Mouse (Mus musculus) induced T-regulatory cell, adult 2 months (primary cell): Measurements from ENCODE around the gene Pax2.

Experiments used
- DNase-seq: peaks from one replicate; pipeline ENCODE4 v3.0.0-alpha.2; 2012; ENCODE audit warnings: low read depth

Gene Pax2

DNA sequence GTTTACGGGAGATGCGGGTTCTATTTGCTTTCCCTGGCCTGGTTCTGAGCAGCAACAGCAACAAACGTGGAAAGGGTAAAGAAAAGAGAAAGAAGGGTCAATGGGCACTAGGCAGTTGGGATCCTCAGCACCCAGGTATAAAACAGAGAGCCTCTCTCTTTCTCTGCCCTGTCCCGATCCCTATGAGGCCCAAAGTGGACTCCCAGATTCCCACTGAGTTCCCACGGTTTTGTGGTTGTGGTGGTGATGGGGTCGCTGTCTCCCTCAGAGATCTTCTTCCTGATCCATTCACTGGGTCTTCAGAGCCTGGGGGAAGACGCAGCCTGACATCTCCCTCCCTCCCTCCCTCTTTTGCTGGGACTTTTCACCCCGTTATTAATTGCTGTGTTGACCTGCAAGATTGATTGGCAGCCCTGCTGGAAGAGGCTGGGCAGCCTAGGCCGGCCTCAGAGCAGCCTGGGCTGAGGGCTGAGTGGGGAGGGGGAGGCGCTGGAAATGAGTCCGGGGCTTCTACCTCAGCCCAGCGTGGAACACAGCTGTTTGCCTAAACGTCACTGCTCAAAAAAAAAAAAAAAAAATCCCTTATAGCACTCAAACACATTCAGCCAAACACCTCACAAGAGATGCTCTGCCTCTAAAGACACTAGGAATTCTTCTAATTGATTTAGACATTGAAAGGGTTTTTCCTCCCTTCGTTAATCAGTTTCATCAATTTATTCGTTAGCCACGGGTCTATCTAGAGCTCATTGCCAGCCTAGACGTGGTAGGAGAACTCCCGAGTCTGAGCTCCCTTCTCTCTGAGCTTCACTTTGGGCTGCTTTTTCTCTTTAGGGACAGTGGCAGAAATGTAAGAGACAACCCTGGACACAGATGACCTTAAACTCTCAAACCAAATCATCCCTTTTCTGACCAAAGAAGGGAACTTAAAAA lies 6.5 kb upstream of the Pax2 start:
- DNase-seq, result no peak

DNA sequence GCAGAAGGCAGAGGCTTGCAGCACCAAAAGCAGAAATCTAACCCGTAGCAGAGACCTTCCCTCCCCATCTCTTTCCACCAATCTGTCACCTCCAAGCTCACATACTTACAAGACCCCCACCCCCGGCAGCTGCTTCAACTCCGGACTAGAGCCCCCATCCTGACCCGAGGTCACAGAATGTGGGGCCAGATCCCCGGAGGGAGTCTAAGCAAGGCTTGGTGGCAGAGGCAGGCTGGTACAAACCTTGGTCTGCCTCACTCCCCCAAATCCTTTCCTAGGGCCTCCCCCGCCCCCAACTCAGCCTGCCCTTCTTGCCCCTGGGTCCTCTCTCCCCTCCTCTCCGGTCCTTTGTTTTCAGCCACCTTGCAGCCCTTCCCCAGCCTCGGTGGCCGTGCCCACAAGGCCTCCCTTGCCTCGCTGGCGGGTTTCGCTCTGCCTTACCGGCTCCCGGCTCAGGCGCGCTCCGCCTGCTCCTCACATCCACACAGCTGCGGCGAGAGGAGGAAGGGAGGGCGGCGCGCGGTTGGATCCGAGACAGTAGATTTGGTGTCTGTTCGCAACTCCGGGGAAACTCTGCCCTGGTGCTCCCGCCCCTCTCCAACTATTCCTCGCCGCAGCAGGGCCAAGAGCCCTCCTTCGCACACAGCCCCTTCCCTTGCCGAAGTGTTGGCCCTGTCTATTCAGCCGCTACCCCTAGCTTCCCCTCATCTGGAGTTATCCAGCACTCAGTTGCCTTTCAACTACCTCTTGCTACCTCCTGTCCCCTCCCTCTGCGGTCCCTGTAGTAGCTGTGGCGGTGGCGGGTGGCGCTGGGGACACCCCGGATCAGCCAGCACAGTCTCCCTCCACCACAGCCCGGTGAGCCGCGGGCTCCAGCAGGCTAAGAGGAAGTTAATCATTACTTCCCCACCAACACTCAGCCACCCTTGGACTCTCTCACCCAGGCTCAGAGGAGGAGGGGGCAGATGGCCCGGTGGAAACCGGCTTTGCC lies 5.5 kb upstream of the Pax2 start:
- no peak for DNase-seq

DNA sequence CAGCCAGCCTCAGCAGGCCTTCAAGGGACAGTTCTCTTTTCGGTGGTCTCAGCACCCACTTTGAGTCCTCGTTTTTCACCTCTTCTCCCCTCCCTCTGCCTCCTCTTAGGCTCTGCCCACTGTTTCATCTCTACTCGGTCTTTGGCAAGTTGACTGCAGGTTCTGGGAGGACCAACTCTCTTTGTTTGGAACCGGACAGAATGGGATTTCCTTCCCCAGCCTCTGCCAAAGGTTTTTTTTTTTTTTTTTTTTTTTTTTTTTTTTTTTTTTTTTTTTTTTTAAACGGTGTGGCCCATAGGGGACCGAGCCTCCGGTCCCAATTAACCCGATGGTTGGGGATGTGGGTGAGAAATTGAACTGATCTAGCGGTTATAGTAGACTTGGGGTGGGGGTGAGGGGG lies 4.8 kb upstream of the Pax2 start:
- DNase-seq, result no peak

DNA sequence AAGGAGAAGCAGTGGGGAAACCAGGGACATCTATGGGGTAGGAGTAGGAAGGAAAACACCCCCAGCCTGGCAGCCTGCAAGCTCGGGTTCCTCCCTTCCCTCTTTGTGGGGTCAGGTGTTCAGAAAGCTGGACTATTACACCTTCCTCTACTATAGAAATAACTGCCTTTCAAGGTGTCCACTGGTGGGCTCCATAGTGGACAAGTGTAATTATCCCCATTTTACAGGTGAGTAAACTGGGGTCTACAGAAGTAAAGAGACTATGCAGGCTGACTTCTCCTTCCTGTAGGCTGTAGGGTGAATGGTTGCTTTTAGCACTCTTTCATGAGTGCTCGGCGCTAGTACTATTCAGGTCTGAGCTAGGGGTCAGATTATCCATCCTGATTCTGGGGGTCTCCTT lies 4.3 kb upstream of the Pax2 start:
- no peak for DNase-seq

DNA sequence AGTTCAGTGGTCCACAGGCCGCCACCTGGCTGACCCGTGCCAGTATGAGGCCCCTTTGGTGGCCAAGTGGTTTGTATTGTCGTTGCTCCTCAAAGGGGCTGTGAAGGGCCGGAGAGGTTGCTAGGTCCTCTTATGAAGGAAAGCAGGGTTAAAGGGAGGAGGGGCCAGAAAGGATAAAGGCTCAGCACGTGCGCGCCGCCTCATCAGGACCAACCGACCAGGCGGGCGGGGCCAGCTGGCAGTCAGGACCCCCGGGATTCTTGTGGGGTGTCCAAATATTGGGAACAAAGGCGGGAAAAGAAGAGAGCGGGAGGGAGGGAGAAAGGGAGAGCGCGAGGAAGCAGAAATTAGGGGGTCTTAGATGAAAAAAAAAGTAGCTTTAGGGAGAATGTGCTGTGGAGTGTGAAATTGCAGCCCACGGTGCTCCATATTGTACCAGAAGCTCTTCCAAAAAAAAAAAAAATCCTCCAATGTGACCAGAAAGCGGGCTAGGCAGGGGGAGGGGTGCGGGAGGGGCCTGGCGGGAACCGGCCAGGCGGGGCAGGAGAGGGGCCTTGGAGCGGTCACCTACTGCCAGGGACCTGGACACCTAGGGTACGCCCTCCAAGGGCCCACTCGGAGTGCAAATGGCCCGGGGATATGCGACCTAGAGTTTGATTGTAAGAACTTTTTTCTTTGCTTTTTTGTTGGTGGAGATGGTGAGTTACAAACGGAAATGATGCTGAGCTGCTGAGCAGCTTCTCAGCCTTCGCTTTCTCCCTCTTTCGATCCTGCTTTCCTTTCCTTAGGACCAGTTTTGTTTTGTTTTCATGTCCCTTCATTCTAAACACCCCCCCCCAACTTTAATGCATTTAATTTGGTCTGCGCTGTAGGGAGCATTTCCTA lies 3.5 kb upstream of the Pax2 start:
- DNase-seq, result no peak

GRCm38 (mm10) chr19:44753361-44753760 lies 2.5 kb upstream of the Pax2 start:
- no peak for DNase-seq

GRCm38 (mm10) chr19:44754461-44755377 lies 1.1 kb upstream of the Pax2 start:
- peak; percentile 46 for DNase-seq

GRCm38 (mm10) chr19:44755378-44755692 lies 510 bp upstream of the Pax2 start:
- no peak for DNase-seq

- no peak for DNase-seq
Observed at GRCm38 (mm10) chr19:44756421-44757230, 781 bp downstream of the Pax2 start.

- no peak for DNase-seq
Observed at GRCm38 (mm10) chr19:44757231-44757871, 1.5 kb downstream of the Pax2 start.

DNA sequence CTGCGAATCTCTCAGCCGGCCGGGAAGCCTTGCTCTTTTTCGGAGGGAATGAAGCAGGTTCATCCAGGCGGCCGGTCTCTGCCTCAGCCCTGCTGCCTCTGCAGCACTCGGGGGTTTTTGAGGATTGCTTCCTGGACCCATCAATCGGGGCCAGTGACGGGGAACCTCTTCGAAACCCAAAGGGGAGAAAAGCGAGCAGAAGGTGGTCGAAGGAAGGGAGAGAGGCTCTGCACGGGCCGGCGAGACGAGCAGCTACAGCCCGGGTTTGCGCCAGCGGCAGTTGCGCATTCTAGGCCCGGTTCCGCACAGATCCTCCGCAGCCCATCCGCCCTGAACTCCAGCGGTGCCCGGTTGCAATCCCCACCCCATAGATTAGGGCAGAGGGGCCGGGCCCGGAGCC lies 3.0 kb downstream of the Pax2 start:
- DNase-seq, result no peak

GRCm38 (mm10) chr19:44759531-44760118 lies 3.8 kb downstream of the Pax2 start:
- DNase-seq, result no peak

DNA sequence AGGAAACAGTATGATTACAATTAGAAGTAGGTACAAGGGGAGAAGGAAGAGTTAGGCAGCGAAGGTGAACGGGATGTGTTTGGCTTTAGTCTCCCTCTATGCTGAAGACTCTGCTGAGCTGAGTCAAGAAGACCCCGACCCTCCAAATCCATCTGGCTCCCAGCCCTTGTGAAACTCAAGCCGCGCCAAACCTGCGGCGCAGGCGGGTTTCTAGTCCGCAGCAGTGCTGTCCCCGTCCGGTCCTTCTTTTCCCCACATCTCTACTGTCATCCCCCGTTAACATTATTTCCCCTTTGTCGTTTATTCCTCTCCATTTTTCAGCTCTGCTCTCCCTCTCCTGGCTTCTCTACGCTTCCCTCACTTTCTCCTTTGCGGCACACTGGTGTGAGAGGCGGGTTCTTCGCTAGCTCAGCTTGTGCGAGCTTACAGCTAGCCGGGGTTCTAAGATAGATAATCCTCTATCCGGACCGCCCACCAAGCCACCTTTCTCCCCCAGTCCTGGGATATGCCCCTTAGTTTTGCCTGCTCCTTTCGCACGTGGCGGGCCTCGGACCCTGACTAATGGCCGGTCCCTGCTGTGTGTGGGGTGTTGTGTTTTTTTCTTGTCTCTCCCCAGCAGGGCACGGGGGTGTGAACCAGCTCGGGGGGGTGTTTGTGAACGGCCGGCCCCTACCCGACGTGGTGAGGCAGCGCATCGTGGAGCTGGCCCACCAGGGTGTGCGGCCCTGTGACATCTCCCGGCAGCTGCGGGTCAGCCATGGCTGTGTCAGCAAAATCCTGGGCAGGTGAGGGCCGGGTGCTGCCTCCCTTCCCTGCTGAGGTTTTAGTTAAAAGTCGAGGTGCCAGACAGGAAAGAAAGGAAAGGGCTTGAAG lies 4.7 kb downstream of the Pax2 start:
- DNase-seq, result no peak

- DNase-seq, result no peak
Observed at GRCm38 (mm10) chr19:44762121-44762621, 6.3 kb downstream of the Pax2 start.

DNA sequence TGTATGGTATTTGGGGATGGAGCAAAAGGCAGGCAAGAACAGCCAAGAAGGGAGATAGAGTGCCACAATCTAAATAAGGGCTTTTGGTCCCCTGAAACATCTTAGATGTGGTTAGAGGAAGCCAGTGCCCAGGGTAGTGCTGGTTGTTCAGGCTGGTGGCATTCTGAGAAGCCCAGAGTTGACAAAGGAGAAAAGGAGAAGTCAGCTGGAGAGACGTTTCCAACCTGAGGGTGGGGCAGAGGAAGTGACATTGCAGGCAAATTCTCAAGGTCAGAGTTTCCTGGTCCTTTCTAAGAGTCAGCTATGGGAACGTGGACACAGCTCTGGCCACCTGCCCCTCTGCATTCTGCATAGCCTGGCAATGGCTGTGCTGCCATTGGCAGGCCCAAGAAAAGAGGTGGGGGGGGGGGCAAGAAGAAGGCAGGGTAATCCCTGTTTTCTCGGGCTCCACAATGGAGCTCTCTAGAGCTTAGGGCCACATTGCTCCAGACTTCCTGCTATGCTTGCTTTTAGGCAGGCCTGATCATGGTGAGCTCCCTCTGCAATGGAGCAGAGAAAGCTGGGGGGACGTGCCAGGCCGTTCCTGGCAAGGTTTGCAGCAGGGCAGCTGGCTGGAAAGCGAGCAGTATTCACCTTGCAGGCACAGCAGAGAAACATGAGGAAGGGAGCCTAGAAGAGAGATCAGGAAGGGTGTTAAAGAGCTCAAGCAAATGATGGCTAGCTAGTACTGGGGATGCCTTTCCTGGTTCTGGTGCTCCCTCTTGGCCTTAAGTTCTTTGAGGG lies 14.6 kb downstream of the Pax2 start:
- DNase-seq, result no peak

GRCm38 (mm10) chr19:44771499-44771898 lies 15.7 kb downstream of the Pax2 start:
- no peak for DNase-seq

GRCm38 (mm10) chr19:44781987-44782386 lies 26.1 kb downstream of the Pax2 start:
- no peak for DNase-seq
